Mouse (Mus musculus) neural tube, embryonic 15.5 days (tissue): ENCODE measurements around the gene Ica1. TPM values are rescaled to one million over a fixed set of nuclear protein-coding genes. Genes with fewer than 3 reads are reported as not detected.
A peak's percentile ranks its signal among the peaks of the same experiment; 100 is the strongest.

ENCODE experiments used
- ATAC-seq: fragments of 200-750 bp; cut with Nextera tagmentation; 2 replicates; pipeline ENCODE4 v1.8.0; 2017; ENCODE audit warnings: mild to moderate bottlenecking, moderate TSS enrichment, moderate library complexity; ENCODE audit not compliant: low FRiP score
- H3K27ac ChIP-seq: fragments of 300-500 bp; sonication (generic); replicated peaks from 2 replicates; pipeline ENCODE4 v1.5.1; 2015; ENCODE audit warnings: mild to moderate bottlenecking, inconsistent platforms
- H3K27me3 ChIP-seq: fragments of 300-500 bp; sonication (generic); replicated peaks from 2 replicates; pipeline ENCODE4 v1.6.1; 2015; ENCODE audit warnings: inconsistent platforms
- H3K36me3 ChIP-seq: fragments of 300-500 bp; sonication (generic); 2 replicates; pipeline ENCODE4 v1.6.1; 2015; ENCODE audit warnings: inconsistent platforms
- H3K4me1 ChIP-seq: fragments of 300-500 bp; sonication (generic); 2 replicates; pipeline ENCODE4 v1.6.1; 2015; ENCODE audit warnings: inconsistent platforms
- H3K4me2 ChIP-seq: fragments of 300-500 bp; sonication (generic); 2 replicates; pipeline ENCODE4 v1.6.1; 2015; ENCODE audit warnings: inconsistent platforms, mild to moderate bottlenecking, moderate library complexity
- H3K4me3 ChIP-seq: fragments of 300-500 bp; sonication (generic); replicated peaks from 2 replicates; pipeline ENCODE4 v1.5.1; 2015; ENCODE audit warnings: mild to moderate bottlenecking, inconsistent platforms
- H3K9ac ChIP-seq: fragments of 300-500 bp; sonication (generic); replicated peaks from 2 replicates; pipeline ENCODE4 v1.6.1; 2015; ENCODE audit warnings: mild to moderate bottlenecking, inconsistent platforms
- H3K9me3 ChIP-seq: fragments of 300-500 bp; sonication (generic); replicated peaks from 2 replicates; pipeline ENCODE4 v1.6.1; 2016; ENCODE audit warnings: inconsistent platforms
- WGBS: fragments of 180-500 bp; shearing (Covaris S2); methylation state at CpG from one replicate; pipeline ENCODE4 v1.1.7; 2015; ENCODE audit warnings: mixed read lengths; 5-methylcytosine and 5-hydroxymethylcytosine counted together
- polyA plus RNA-seq: library from polyadenylated mRNA; unstranded; fragments of >200 nt; fragmentation: Nextera tagmentation; extraction: Ambion mirVana; gene quantifications from 2 replicates; pipeline ENCODE4 v1.2.1, GENCODE M21; 2015

Ica1 gene
- polyA plus RNA-seq = 70.9 and 78.5 TPM in 2 replicates

- peak within 1 kb of the TSS; percentile 93 for H3K4me2 ChIP-seq
- H3K4me1 ChIP-seq = 0 out of 2 replicates have a peak, but pooled peaks cover 4% of the 10 kb centered on the region
- 3% methylated on average over 14 of the region's 16 CpGs for WGBS
- peak within 1 kb of the TSS; percentile 75 for H3K4me3 ChIP-seq
- H3K9me3 ChIP-seq = no peaks in the 10 kb centered on the region
- H3K27ac ChIP-seq = peak within 1 kb of the TSS; percentile 88
- 0 out of 2 replicates have a peak, but pooled peaks cover 5% of the 10 kb centered on the region for H3K27me3 ChIP-seq
- H3K9ac ChIP-seq = peak within 1 kb of the TSS; percentile 78
- H3K36me3 ChIP-seq = no peaks in the 10 kb centered on the region
- peak; percentile 71 for ATAC-seq
Observed at GRCm38 (mm10) chr6:8778296-8778649, at the start of gene Ica1. Gene Ica1 (minus strand): TSS chr6:8778488.

GRCm38 (mm10) chr6:8819866-8820265, 41.6 kb upstream of the Ica1 start:
- H3K9me3 ChIP-seq = no peaks in the 10 kb centered on the region
- WGBS = 88% methylated on average over 2 of the region's 2 CpGs

GRCm38 (mm10) chr6:8814332-8815002, 36.2 kb upstream of the Ica1 start:
- no peaks in the 10 kb centered on the region for H3K4me1 ChIP-seq
- H3K9me3 ChIP-seq = no peaks in the 10 kb centered on the region
- no peak for ATAC-seq
- no peak overlapping the region for H3K4me3 ChIP-seq
- no peak overlapping the region for H3K27ac ChIP-seq
- H3K36me3 ChIP-seq = no peaks in the 10 kb centered on the region
- 82% methylated on average over 6 of the region's 6 CpGs for WGBS
- no peak overlapping the region for H3K9ac ChIP-seq
- H3K27me3 ChIP-seq = no peaks in the 10 kb centered on the region
- H3K4me2 ChIP-seq = no peak overlapping the region

More at GRCm38 (mm10) chr6:8819866-8820265, 41.6 kb upstream of the Ica1 start:
- no peak for ATAC-seq
- Histone ChIP-seq H3K36me3 (no peaks in the 10 kb centered on the region), H3K4me1 (no peaks in the 10 kb centered on the region), H3K4me2 (no peak overlapping the region), H3K4me3 (no peak overlapping the region), H3K27ac (no peak overlapping the region), H3K27me3 (no peaks in the 10 kb centered on the region), H3K9ac (no peak overlapping the region)

- H3K9ac ChIP-seq = no peak overlapping the region
- ATAC-seq = no peak
- H3K27ac ChIP-seq = no peak overlapping the region
- H3K27me3 ChIP-seq = no peaks in the 10 kb centered on the region
- H3K4me3 ChIP-seq = no peak overlapping the region
- H3K4me2 ChIP-seq = no peak overlapping the region
- no peaks in the 10 kb centered on the region for H3K4me1 ChIP-seq
- 71% methylated on average over 3 of the region's 3 CpGs for WGBS
- H3K36me3 ChIP-seq = no peaks in the 10 kb centered on the region
- no peaks in the 10 kb centered on the region for H3K9me3 ChIP-seq
Observed at GRCm38 (mm10) chr6:8802561-8803150, 24.4 kb upstream of the Ica1 start.

- H3K9me3 ChIP-seq = no peaks in the 10 kb centered on the region
- WGBS = 93% methylated on average over 5 of the region's 5 CpGs
Observed at GRCm38 (mm10) chr6:8792385-8792784, 14.1 kb upstream of the Ica1 start.

GRCm38 (mm10) chr6:8791781-8792180, 13.5 kb upstream of the Ica1 start:
- no peaks in the 10 kb centered on the region for H3K9me3 ChIP-seq
- H3K4me2 ChIP-seq = no peak overlapping the region
- no peaks in the 10 kb centered on the region for H3K27me3 ChIP-seq
- no peaks in the 10 kb centered on the region for H3K4me1 ChIP-seq
- no peak overlapping the region for H3K9ac ChIP-seq
- 64% methylated on average over 3 of the region's 3 CpGs for WGBS
- H3K4me3 ChIP-seq = no peak overlapping the region
- no peak for ATAC-seq
- H3K36me3 ChIP-seq = no peaks in the 10 kb centered on the region
- H3K27ac ChIP-seq = no peak overlapping the region

More at GRCm38 (mm10) chr6:8792385-8792784, 14.1 kb upstream of the Ica1 start:
- Histone ChIP-seq H3K4me2 (no peak overlapping the region), H3K4me3 (no peak overlapping the region), H3K36me3 (no peaks in the 10 kb centered on the region), H3K4me1 (no peaks in the 10 kb centered on the region), H3K9ac (no peak overlapping the region), H3K27me3 (no peaks in the 10 kb centered on the region), H3K27ac (no peak overlapping the region)
- ATAC-seq = no peak

- H3K4me1 ChIP-seq = 0 out of 2 replicates have a peak, but pooled peaks cover 4% of the 10 kb centered on the region
- H3K36me3 ChIP-seq = no peaks in the 10 kb centered on the region
- H3K4me3 ChIP-seq = no peak overlapping the region
- ATAC-seq = no peak
- no peak overlapping the region for H3K4me2 ChIP-seq
- H3K27me3 ChIP-seq = 0 out of 2 replicates have a peak, but pooled peaks cover 5% of the 10 kb centered on the region
- H3K9me3 ChIP-seq = no peaks in the 10 kb centered on the region
- no peak overlapping the region for H3K9ac ChIP-seq
- H3K27ac ChIP-seq = no peak overlapping the region
Observed at GRCm38 (mm10) chr6:8780618-8781017, 2.3 kb upstream of the Ica1 start.

GRCm38 (mm10) chr6:8777411-8778295, 635 bp downstream of the Ica1 start:
- H3K36me3 ChIP-seq = no peaks in the 10 kb centered on the region
- peak; percentile 95 for ATAC-seq
- H3K4me3 ChIP-seq = peak overlapping the region; percentile 75
- peak overlapping the region; percentile 88 for H3K27ac ChIP-seq
- peak overlapping the region; percentile 78 for H3K9ac ChIP-seq
- 0 out of 2 replicates have a peak, but pooled peaks cover 4% of the 10 kb centered on the region for H3K4me1 ChIP-seq
- no peaks in the 10 kb centered on the region for H3K9me3 ChIP-seq
- under 1% methylated on average over 57 of the region's 69 CpGs for WGBS
- H3K4me2 ChIP-seq = peak overlapping the region; percentile 93
- 0 out of 2 replicates have a peak, but pooled peaks cover 5% of the 10 kb centered on the region for H3K27me3 ChIP-seq

GRCm38 (mm10) chr6:8771539-8771938, 6.7 kb downstream of the Ica1 start:
- no peaks in the 10 kb centered on the region for H3K9me3 ChIP-seq
- no peak overlapping the region for H3K27ac ChIP-seq
- H3K36me3 ChIP-seq = no peaks in the 10 kb centered on the region
- 73% methylated on average over 7 of the region's 7 CpGs for WGBS
- H3K4me2 ChIP-seq = no peak overlapping the region
- no peak overlapping the region for H3K4me3 ChIP-seq
- peaks cover 2% of the 10 kb centered on the region; the same call in 1 of the 2 replicates for H3K4me1 ChIP-seq
- ATAC-seq = no peak
- no peaks in the 10 kb centered on the region for H3K27me3 ChIP-seq
- H3K9ac ChIP-seq = no peak overlapping the region

GRCm38 (mm10) chr6:8770341-8770740, 7.9 kb downstream of the Ica1 start:
- Histone ChIP-seq H3K4me3 (no peak overlapping the region), H3K36me3 (no peaks in the 10 kb centered on the region), H3K4me1 (peaks cover 2% of the 10 kb centered on the region; the same call in 1 of the 2 replicates), H3K27ac (peak overlapping the region; percentile 19; the same call in 1 of the 2 replicates), H3K4me2 (no peak overlapping the region), H3K9ac (no peak overlapping the region), H3K9me3 (no peaks in the 10 kb centered on the region), H3K27me3 (no peaks in the 10 kb centered on the region)
- WGBS = 85% methylated on average over 10 of the region's 10 CpGs
- ATAC-seq = no peak

GRCm38 (mm10) chr6:8769803-8770202, 8.5 kb downstream of the Ica1 start:
- WGBS = 70% methylated on average over 6 of the region's 6 CpGs
- no peak overlapping the region for H3K4me3 ChIP-seq
- H3K27me3 ChIP-seq = no peaks in the 10 kb centered on the region
- no peaks in the 10 kb centered on the region for H3K9me3 ChIP-seq
- H3K4me2 ChIP-seq = no peak overlapping the region
- no peaks in the 10 kb centered on the region for H3K36me3 ChIP-seq
- peaks cover 2% of the 10 kb centered on the region; the same call in 1 of the 2 replicates for H3K4me1 ChIP-seq
- no peak overlapping the region for H3K9ac ChIP-seq
- peak overlapping the region; percentile 19; the same call in 1 of the 2 replicates for H3K27ac ChIP-seq
- no peak for ATAC-seq
